ENCODE assay signal across 11 mouse cellular contexts in genomic region chr10:26332781-26333180, GRCm38 (mm10).
"Had no signal": no experiment of that assay in that cellular context is flagged by ENCODE, and none has a peak within 500 bp of the region (broad histone marks: within the 10 kb centered on the region; RNA-seq: fewer than 3 reads in every experiment).

No protein-coding gene starts in this region.

- H3K27ac ChIP-seq: kidney, embryonic 15.5 days; liver, embryonic 13.5 days had no signal

- H3K4me2 ChIP-seq: kidney, embryonic 15.5 days; liver, embryonic 13.5 days had no signal

- DNase-seq: kidney, adult 8-10 months; kidney, postnatal 10 days; kidney, postnatal 36 days; liver, embryonic 13.5 days; lung, adult 2 months; lung, postnatal 14 days; lung, postnatal 4 days; thymus, adult 18-20 months; thymus, postnatal 36 days had no signal

- H3K9me3 ChIP-seq: kidney, embryonic 15.5 days; liver, embryonic 13.5 days had no signal

- H3K9ac ChIP-seq: kidney, embryonic 15.5 days; liver, embryonic 13.5 days had no signal

- H3K4me3 ChIP-seq: kidney, embryonic 15.5 days; liver, embryonic 13.5 days had no signal

- ATAC-seq: midbrain, embryonic 16.5 days had no signal

- H3K27me3 ChIP-seq: kidney, embryonic 15.5 days; liver, embryonic 13.5 days had no signal

- H3K4me1 ChIP-seq: kidney, embryonic 15.5 days; liver, embryonic 13.5 days had no signal
